Mouse (Mus musculus) v-Abl transformed pro-B cells (cell line): ENCODE measurements at regions not wholly inside any gene's neighbourhood (a gene's known extent, or its start where the extent isn't known, plus 50 kb on each side); places are given as distances from the start of the nearest gene placed in this dataset.

Experiments
- in situ Hi-C, 2 experiments: fragments of 400-800 bp; cut with MboI; formaldehyde crosslinking; loops; one replicate each; pipeline ENCODE4 v1.15.1; 2025; ENCODE audit not compliant: unreplicated experiment in 2 of 2

GRCm38 (mm10) chr12:16218906-16219305 is 391.9 kb downstream of the Lpin1 start:
- in situ Hi-C loops = no loop called here

DNA sequence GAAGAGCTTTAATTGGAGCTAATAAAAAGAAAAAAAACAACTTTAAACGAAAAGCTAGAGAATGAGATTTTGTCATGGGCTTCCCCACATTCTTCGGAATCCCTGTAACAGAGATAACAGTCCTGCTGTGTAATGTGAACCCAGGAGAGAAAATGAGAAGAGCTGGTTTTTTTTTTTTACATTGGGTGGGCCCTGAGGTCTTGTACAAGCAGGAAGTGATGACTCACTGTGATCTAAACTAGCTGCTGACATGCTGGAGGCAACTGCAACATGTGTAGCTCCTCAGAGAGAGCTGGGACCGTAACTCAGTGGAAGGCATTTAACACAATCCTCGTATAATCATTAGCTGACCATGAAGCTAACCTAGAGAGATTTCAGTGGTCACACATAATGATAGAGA is 393.8 kb upstream of the Trib2 start:
- in situ Hi-C loops = no loop called here

DNA sequence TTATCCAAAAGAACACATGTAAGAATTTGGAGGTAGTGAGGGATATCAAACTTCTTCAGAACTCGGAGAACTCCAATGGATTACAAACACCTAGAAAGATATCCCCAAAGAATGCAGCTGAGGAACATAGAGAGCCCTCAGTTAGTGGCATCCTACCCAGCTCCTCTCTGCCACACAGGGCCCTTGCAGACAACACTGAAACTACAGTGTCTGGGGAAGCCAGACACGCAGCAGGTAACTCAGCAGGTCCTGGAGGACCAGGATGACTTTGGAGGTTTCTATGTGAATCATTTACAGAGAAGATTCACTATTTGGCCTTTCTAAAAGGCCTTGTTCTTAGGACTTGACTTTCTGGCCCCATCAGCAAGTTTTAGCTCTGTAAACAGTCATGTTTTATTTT is 393.4 kb upstream of the Trib2 start:
- in situ Hi-C loops = no loop called here

DNA sequence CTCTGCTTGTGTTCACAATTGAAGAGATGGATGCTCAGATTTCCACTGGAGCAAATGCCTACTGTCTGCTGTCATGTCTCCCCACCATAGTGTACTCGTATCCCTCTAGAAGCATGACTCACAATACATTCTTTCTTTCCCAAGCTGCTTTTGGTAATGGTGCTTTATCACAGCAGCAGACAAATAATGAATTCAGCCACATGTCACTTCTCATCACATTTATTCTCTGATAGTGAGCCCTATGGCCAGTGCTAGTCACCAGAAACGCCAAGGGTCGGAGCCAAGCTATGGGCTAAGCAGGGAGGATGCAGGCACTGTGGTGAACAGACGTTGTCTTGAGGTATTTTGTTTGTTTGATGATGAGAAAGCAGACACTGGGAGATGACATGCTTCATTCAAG is 388.2 kb upstream of the Trib2 start:
- in situ Hi-C loops = no loop called here

- in situ Hi-C loops = loop anchor here (25.0 kb wide), 1 partner anchor 660 kb away; no protein-coding TSS in a partner anchor
Measured at GRCm38 (mm10) chr12:16196917-16197316, 380.2 kb upstream of the Trib2 start.

DNA sequence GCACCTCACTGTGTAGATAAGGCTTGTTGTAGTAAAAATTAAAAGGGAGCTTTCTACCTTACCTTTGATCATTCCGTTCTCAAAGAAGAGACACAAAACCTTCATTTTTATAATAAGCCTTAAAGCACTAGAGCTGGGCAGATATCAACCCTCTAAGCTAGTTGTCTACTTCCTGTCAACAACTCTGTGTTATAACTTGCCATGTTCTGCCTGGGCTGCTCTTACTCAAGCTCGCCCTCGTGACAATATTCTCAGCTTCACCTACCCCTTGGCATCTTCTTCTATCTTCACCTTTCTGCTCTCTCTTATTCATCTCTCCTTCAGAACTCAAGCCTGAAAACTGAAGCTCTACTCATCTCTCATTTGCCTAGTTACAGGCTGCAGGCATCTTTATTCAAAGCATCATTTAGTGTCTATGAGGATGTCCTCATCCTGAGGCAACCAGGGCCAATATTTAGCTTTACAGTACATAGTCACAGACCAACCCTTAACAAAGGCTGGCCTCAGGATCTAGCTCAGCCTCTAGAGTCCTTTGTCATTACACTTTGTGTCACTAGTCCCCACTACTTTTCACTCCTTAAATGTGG is 375.2 kb upstream of the Trib2 start:
- in situ Hi-C loops = loop anchor here (25.0 kb wide), 1 partner anchor 655 kb away; no protein-coding TSS in a partner anchor

DNA sequence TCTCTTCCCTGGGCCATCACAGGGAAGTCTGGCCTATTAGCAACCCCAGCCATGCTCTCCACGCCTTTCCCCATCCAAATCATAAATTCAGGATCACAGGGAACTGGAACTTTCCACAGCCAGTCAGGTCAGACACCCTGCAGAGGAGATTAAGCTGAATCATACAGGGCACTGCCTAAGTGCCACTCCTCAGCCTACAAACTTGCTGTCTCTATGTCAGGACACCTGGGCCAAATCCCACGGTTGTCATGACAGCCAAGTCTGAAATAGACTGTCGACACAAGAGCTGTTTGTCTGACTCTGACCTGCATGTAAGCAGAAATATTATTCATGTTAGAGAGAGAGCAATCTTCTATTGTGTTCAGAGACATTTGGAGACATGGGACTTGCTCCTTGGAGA is 374.0 kb upstream of the Trib2 start:
- in situ Hi-C loops = loop anchor here (25.0 kb wide), 1 partner anchor 653 kb away; no protein-coding TSS in a partner anchor

GRCm38 (mm10) chr12:16189441-16189840 is 372.7 kb upstream of the Trib2 start:
- in situ Hi-C loops = loop anchor here (5.0 to 25.0 kb wide), 3 partner anchors 343 to 652 kb away; partner anchors contain the start of gene Trib2 (in 1 of the 2)

- in situ Hi-C loops = loop anchor here (5.0 to 25.0 kb wide), 3 partner anchors 346 to 649 kb away; partner anchors contain the start of gene Trib2 (in 1 of the 2)
Measured at GRCm38 (mm10) chr12:16185976-16186515, 369.3 kb upstream of the Trib2 start.

DNA sequence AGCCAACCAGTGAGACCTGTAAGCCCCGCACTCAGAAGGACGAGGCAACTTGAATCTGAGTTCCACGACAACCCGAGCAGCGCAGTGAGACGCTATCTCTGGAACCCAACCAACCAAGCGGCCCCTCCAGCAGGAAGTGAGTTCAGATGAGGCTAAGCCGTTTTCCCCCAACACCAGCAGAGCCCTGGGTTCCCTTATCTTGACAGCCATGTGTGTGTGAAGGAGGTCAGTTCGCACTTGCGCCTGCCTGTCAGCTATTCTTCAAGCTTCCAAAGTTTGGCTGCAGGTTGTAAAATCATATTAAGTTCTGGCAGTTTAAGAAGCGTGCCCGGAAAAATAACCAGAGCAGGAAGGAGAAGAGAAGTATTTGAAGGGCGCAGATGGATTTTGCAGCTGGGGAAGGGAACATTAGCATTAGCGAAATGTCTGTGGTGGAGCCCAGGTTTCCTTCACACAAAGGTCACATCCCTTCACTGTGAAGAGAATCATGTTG is 368.8 kb upstream of the Trib2 start:
- in situ Hi-C loops = loop anchor here (5.0 to 25.0 kb wide), 3 partner anchors 347 to 648 kb away; partner anchors contain the start of gene Trib2 (in 1 of the 2)

GRCm38 (mm10) chr12:16183055-16183454 is 366.3 kb upstream of the Trib2 start:
- in situ Hi-C loops = loop anchor here (25.0 kb wide), 1 partner anchor 646 kb away; no protein-coding TSS in a partner anchor

DNA sequence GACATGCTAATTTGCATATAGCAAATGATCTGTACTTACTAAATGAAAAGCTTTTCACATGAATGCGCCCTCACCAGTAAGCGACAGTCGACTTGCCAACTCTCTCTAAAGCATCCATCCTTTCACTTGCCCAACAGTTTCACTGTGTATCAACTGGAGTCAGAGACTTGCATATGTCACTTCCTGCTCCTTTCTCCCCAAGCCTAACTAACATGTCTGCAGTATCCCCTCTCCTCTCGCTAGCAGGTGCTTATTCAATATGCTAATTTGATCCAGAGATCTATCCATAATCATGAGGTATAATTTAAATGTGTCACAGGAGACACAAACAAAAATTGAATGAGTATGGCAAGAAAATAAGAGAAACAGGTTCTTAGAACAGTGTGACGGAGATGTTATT is 364.9 kb upstream of the Trib2 start:
- in situ Hi-C loops = loop anchor here (25.0 kb wide), 1 partner anchor 644 kb away; no protein-coding TSS in a partner anchor

- in situ Hi-C loops = loop anchor here (25.0 kb wide), 1 partner anchor 643 kb away; no protein-coding TSS in a partner anchor
Measured at GRCm38 (mm10) chr12:16179897-16180296, 363.2 kb upstream of the Trib2 start.

DNA sequence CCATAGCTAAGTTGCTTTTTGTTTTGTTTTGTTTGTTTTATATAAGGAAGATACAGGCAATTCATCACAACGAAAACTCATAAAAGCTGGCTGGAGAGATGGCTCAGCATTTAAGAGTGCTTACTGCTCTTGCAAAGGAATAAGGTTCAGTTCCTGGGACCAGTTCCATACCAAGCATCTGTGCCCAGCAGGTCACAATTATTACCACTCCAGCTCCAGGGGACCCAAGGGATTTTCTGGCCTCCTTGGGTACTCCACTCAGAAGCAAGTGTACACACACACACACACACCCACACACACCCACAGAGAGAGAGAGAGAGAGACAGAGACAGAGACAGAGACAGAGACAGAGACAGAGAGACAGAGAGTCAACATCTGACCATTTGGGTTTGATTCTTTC is 359.6 kb upstream of the Trib2 start:
- in situ Hi-C loops = loop anchor here (25.0 kb wide), 1 partner anchor 639 kb away; no protein-coding TSS in a partner anchor

DNA sequence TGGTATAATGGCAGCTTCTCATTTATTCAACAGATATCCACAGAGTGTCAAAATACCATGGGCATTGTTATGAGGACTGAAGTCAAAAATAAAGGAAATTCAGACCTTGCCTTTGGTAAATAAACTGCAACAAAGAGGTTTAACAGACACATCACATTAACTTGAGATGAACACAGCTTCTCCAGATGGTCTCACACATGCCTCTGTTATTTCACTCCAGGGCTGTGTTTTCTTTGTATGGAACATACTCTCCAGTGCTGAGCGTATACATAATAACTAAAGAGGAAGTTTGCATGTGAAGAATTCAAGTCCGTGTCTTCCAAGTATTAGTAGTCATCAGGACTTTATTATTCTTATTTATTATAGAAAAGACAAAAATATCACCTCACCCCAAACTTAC is 355.5 kb upstream of the Trib2 start:
- in situ Hi-C loops = no loop called here

- in situ Hi-C loops = no loop called here
Measured at GRCm38 (mm10) chr12:16171636-16172035, 354.9 kb upstream of the Trib2 start.

DNA sequence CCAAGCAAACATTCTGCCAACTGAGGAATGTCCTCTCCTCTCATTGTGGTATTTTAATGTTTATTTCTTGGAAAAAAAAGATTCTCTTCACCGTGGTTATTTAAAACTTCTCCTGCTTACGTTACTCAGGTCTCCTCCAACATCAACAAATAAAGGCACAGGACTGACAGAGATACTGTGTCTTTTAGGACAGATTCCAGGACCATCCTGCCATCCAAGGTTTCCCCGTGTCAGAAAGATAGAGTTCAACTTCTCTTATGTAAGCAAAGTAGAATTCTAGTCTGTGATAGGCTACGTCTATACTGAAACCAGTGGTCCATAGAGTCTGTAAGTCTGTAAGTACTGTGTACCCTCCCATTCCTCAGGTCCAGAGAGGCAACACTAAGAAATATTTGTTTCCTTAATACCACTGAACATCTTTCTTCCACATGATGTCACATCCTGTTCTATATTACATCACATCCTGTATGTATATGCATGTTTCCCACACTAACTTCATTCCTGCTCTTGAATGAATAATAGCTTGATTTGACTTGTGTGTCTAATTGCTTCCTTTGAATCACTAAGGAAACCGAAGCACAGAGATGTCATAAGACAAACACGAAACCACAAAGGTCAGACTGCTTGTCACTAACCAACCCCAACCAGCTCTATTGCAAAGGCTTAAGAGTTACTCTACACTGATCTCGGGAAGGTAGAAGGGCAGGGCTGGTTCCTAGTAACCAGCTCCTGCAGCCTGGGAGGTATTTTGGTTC is 353.2 kb upstream of the Trib2 start:
- in situ Hi-C loops = no loop called here

DNA sequence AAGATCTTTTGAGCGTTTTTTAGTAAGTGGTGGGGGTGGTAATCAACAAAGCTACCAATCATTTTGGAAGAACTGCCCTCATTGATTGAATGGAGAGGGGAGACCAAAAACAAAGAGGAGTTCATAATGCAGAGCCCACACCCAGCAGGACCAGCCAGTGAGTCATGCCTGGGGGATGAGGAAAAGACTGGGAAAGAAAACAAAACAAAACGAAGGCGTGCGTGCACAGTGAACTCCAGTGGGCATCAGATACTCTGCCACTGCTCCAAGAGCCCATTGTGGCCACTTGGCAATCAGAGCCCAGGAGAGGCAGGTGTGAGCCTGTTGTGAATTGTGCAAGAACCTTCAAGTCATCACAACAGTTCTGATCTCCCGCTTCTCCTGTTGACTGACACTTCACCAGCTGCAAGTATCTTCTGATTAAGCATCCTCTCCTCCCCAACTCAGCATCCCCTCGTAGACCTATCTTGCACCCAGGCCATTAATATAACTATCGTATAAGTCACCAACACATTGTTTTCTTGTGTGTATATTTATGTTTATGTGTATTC is 351.1 kb upstream of the Trib2 start:
- in situ Hi-C loops = no loop called here

- in situ Hi-C loops = no loop called here
Measured at GRCm38 (mm10) chr12:16165126-16165525, 348.4 kb upstream of the Trib2 start.

- in situ Hi-C loops = no loop called here
Measured at GRCm38 (mm10) chr12:16161947-16162346, 345.2 kb upstream of the Trib2 start.

GRCm38 (mm10) chr12:16157896-16158295 is 341.2 kb upstream of the Trib2 start:
- in situ Hi-C loops = no loop called here
